Mouse (Mus musculus): ENCODE measurements around the gene Ipo9.

DNA sequence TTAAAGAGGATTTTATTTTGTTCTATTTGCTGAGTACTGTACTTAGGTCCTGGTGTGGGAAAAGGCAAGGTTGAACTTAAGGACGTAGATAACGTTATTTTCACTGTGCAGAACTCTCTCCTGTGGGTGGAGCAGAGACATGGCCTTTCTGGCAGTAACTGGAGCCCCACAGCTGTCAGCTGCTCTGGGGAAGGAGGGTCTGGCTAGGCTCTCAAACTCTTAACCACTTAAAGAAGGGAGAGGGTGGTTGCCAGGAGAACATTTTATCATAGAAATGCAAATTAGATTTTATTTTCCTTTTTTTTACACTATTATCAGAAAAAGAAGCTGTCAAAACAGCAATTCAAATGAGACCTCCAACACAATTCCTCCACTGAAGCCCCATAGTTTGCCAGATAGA is 5.5 kb upstream of the Ipo9 start:
- TF ChIP-seq CTCF (IDR thresholded peaks at IDR 0.05; ENCODE audit: low read depth) (no peak), EP300 (optimal IDR thresholded peaks at IDR 0.05) (no peak)

Measured in stomach, postnatal 0 days (tissue).